Mouse (Mus musculus): ENCODE results near the gene Acnat1. TPM values are rescaled to one million over a fixed set of nuclear protein-coding genes. Genes with fewer than 3 reads are reported as not detected.
"Not testable (repeated sequence)": the region's sequence is repeated elsewhere in the genome, so short reads cannot be mapped to it uniquely, and the experiment has no call there.

The Acnat1 gene
- polyA plus RNA-seq (2012; rRNA removed), result 0.11 and 0.17 TPM in 2 replicates

- no peak for TF ChIP-seq CTCF (IDR thresholded peaks at IDR 0.05; ENCODE audit: borderline replicate concordance, insufficient read depth, low read depth, low read length)
- TF ChIP-seq POLR2A (IDR thresholded peaks at IDR 0.05; ENCODE audit: borderline replicate concordance, insufficient read depth, low read length), result no peak
- H3K27ac ChIP-seq (ENCODE audit: insufficient read depth, low read length), result no peak within 1 kb of the TSS
- no peaks in the 10 kb centered on the region for H3K27me3 ChIP-seq (ENCODE audit: control insufficient read depth, insufficient read depth, low read length)
- no peak for DNase-seq
- no peak within 1 kb of the TSS for H3K4me3 ChIP-seq (replicated peaks; ENCODE audit: insufficient read depth, low read depth, low read length)
- H3K4me1 ChIP-seq (ENCODE audit: control insufficient read depth, insufficient read depth, low read length), result no peaks in the 10 kb centered on the region
- WGBS, result 56% methylated on average over 3 of the region's 3 CpGs
Measured at GRCm38 (mm10) chr4:49473435-49474100, at the start of gene Acnat1. TSS of gene Acnat1 (minus strand) at chr4:49473912.

- TF ChIP-seq POLR2A (IDR thresholded peaks at IDR 0.05; ENCODE audit: borderline replicate concordance, insufficient read depth, low read length) (no peak), CTCF (IDR thresholded peaks at IDR 0.05; ENCODE audit: borderline replicate concordance, insufficient read depth, low read depth, low read length) (no peak)
- DNase-seq, result peak; percentile 23 to 30
- Histone ChIP-seq H3K27me3 (ENCODE audit: control insufficient read depth, insufficient read depth, low read length) (no peaks in the 10 kb centered on the region), H3K4me3 (replicated peaks; ENCODE audit: insufficient read depth, low read depth, low read length) (no peak overlapping the region), H3K27ac (ENCODE audit: insufficient read depth, low read length) (no peak overlapping the region), H3K4me1 (ENCODE audit: control insufficient read depth, insufficient read depth, low read length) (peaks cover 3% of the 10 kb centered on the region)
- WGBS, result 16% methylated on average over 9 of the region's 9 CpGs
Measured at GRCm38 (mm10) chr4:49522576-49522975, 48.9 kb upstream of the Acnat1 start.

- Histone ChIP-seq H3K4me1 (ENCODE audit: control insufficient read depth, insufficient read depth, low read length) (peaks cover 3% of the 10 kb centered on the region), H3K27me3 (ENCODE audit: control insufficient read depth, insufficient read depth, low read length) (no peaks in the 10 kb centered on the region), H3K4me3 (replicated peaks; ENCODE audit: insufficient read depth, low read depth, low read length) (peak overlapping the region; percentile 80), H3K27ac (ENCODE audit: insufficient read depth, low read length) (no peak overlapping the region)
- DNase-seq, result no peak
- TF ChIP-seq CTCF (IDR thresholded peaks at IDR 0.05; ENCODE audit: borderline replicate concordance, insufficient read depth, low read depth, low read length) (no peak), POLR2A (IDR thresholded peaks at IDR 0.05; ENCODE audit: borderline replicate concordance, insufficient read depth, low read length) (no peak)
- under 1% methylated on average over 17 of the region's 17 CpGs for WGBS
Measured at GRCm38 (mm10) chr4:49521346-49521745, 47.6 kb upstream of the Acnat1 start.

GRCm38 (mm10) chr4:49520572-49521340 lies 47.0 kb upstream of the Acnat1 start, which contains the start of the genes Mrpl50 and Zfp189:
TSS of gene Mrpl50 (minus strand) at chr4:49521093.
TSS of gene Zfp189 (plus strand) at chr4:49521176.
- under 1% methylated on average over 41 of the region's 41 CpGs for WGBS
- TF ChIP-seq CTCF (IDR thresholded peaks at IDR 0.05; ENCODE audit: borderline replicate concordance, insufficient read depth, low read depth, low read length) (no peak), POLR2A (IDR thresholded peaks at IDR 0.05; ENCODE audit: borderline replicate concordance, insufficient read depth, low read length) (peak; percentile 86; the same call in 1 of the 2 replicates)
- Histone ChIP-seq H3K27me3 (ENCODE audit: control insufficient read depth, insufficient read depth, low read length) (no peaks in the 10 kb centered on the region), H3K4me3 (replicated peaks; ENCODE audit: insufficient read depth, low read depth, low read length) (peak within 1 kb of the TSS; percentile 80), H3K27ac (ENCODE audit: insufficient read depth, low read length) (peak within 1 kb of the TSS; percentile 9; the same call in 1 of the 2 replicates), H3K4me1 (ENCODE audit: control insufficient read depth, insufficient read depth, low read length) (peaks cover 3% of the 10 kb centered on the region)
- DNase-seq, result peak; percentile 92 to 97

- DNase-seq, result no peak
- no peak overlapping the region for H3K4me3 ChIP-seq (replicated peaks; ENCODE audit: insufficient read depth, low read depth, low read length)
- WGBS, result 67% methylated on average over 5 of the region's 5 CpGs
- no peak overlapping the region for H3K27ac ChIP-seq (ENCODE audit: insufficient read depth, low read length)
- TF ChIP-seq POLR2A (IDR thresholded peaks at IDR 0.05; ENCODE audit: borderline replicate concordance, insufficient read depth, low read length), result no peak
- TF ChIP-seq CTCF (IDR thresholded peaks at IDR 0.05; ENCODE audit: borderline replicate concordance, insufficient read depth, low read depth, low read length), result no peak
- H3K27me3 ChIP-seq (ENCODE audit: control insufficient read depth, insufficient read depth, low read length), result no peaks in the 10 kb centered on the region
- peaks cover 3% of the 10 kb centered on the region for H3K4me1 ChIP-seq (ENCODE audit: control insufficient read depth, insufficient read depth, low read length)
Measured at GRCm38 (mm10) chr4:49519476-49519875, 45.8 kb upstream of the Acnat1 start.

- H3K4me1 ChIP-seq (ENCODE audit: control insufficient read depth, insufficient read depth, low read length), result no peaks in the 10 kb centered on the region
- H3K27ac ChIP-seq (ENCODE audit: insufficient read depth, low read length), result no peak overlapping the region
- no peak overlapping the region for H3K4me3 ChIP-seq (replicated peaks; ENCODE audit: insufficient read depth, low read depth, low read length)
- no peaks in the 10 kb centered on the region for H3K27me3 ChIP-seq (ENCODE audit: control insufficient read depth, insufficient read depth, low read length)
- TF ChIP-seq POLR2A (IDR thresholded peaks at IDR 0.05; ENCODE audit: borderline replicate concordance, insufficient read depth, low read length), result no peak
- TF ChIP-seq CTCF (IDR thresholded peaks at IDR 0.05; ENCODE audit: borderline replicate concordance, insufficient read depth, low read depth, low read length), result no peak
- 97% methylated on average over 6 of the region's 6 CpGs for WGBS
- no peak for DNase-seq
Measured at GRCm38 (mm10) chr4:49514441-49514840, 40.7 kb upstream of the Acnat1 start.

GRCm38 (mm10) chr4:49512636-49513035 lies 38.9 kb upstream of the Acnat1 start:
- WGBS, result 88% methylated on average over 4 of the region's 4 CpGs
- Histone ChIP-seq H3K27ac (ENCODE audit: insufficient read depth, low read length) (no peak overlapping the region), H3K27me3 (ENCODE audit: control insufficient read depth, insufficient read depth, low read length) (no peaks in the 10 kb centered on the region), H3K4me1 (ENCODE audit: control insufficient read depth, insufficient read depth, low read length) (no peaks in the 10 kb centered on the region), H3K4me3 (replicated peaks; ENCODE audit: insufficient read depth, low read depth, low read length) (no peak overlapping the region)
- DNase-seq, result no peak
- TF ChIP-seq CTCF (IDR thresholded peaks at IDR 0.05; ENCODE audit: borderline replicate concordance, insufficient read depth, low read depth, low read length), result no peak
- TF ChIP-seq POLR2A (IDR thresholded peaks at IDR 0.05; ENCODE audit: borderline replicate concordance, insufficient read depth, low read length), result no peak

GRCm38 (mm10) chr4:49510236-49510835 lies 36.6 kb upstream of the Acnat1 start:
- DNase-seq; H3K4me1 ChIP-seq (ENCODE audit: control insufficient read depth, insufficient read depth, low read length); H3K27me3 ChIP-seq (ENCODE audit: control insufficient read depth, insufficient read depth, low read length); H3K4me3 ChIP-seq (replicated peaks; ENCODE audit: insufficient read depth, low read depth, low read length); H3K27ac ChIP-seq (ENCODE audit: insufficient read depth, low read length): not testable (repeated sequence)
- 100% methylated on average over 1 of the region's 1 CpGs for WGBS

All from cerebellum, adult 2 months (tissue).